In the genomic region with DNA sequence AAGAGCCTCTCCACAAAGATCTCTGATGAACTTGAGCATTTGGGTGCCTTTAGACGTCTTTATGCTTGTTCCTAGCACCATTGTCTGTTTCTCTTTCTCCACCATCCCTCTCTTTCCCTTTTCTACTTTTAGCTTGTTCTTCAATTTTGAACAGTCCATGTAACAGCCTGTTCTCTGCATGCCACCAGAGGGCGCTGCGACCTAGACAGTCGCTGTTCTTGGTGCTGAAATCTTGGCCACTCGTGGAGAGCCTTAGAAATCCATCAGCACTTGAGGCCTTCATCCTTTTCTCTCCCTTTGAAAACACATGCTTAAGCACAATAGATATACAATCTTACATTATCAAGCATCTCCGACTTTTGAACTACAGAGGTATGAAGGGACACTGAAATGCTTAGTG, we compare ENCODE assay signal across 8 mouse cellular contexts. TPM values are rescaled to one million over a fixed set of nuclear protein-coding genes. Genes with fewer than 3 reads are reported as not detected.
DNase-seq lines count a peak whose midpoint lies in the region; ATAC-seq and TF ChIP-seq lines count a peak whose summit lies in the region.

No protein-coding gene starts in this region.

- no peak for ATAC-seq in kidney, embryonic 16.5 days (ENCODE audit: low FRiP score, low TSS enrichment)
- no peak for ATAC-seq in liver, postnatal 0 days
- ATAC-seq in neural tube, embryonic 15.5 days (ENCODE audit: low FRiP score): peak; percentile 77; the same call in 1 of the 2 replicates

- TF ChIP-seq CTCF in bone marrow macrophage, adult 2 months (IDR thresholded peaks at IDR 0.05; ENCODE audit: low read depth, low read length): peak; percentile 99
- peak; percentile 96; the same call in 1 of the 2 replicates for TF ChIP-seq CTCF in embryonic fibroblast, embryonic 13.5 days (IDR thresholded peaks at IDR 0.05; ENCODE audit: borderline replicate concordance, insufficient read depth, low read length)
- TF ChIP-seq CTCF in liver, postnatal 0 days (IDR thresholded peaks at IDR 0.05; ENCODE audit: low read depth): peak; percentile 95
- peak; percentile 75; the same call in 1 of the 2 replicates for TF ChIP-seq CTCF in thymus, adult 2 months (IDR thresholded peaks at IDR 0.05; ENCODE audit: borderline replicate concordance, control insufficient read depth, extremely low read depth, insufficient read depth, low read length, poor library complexity)

- no peak overlapping the region for H3K4me3 ChIP-seq in kidney, embryonic 16.5 days (ENCODE audit: low read length)
- H3K4me3 ChIP-seq in bone marrow macrophage, adult 2 months (ENCODE audit: insufficient read depth, low read length): no peak overlapping the region
- H3K4me3 ChIP-seq in embryonic fibroblast, embryonic 13.5 days (ENCODE audit: insufficient read depth, low read length): no peak overlapping the region
- no peak overlapping the region for H3K4me3 ChIP-seq in liver, postnatal 0 days (ENCODE audit: low read depth, low read length)
- no peak overlapping the region for H3K4me3 ChIP-seq in neural tube, embryonic 15.5 days (replicated peaks)
- H3K4me3 ChIP-seq in thymus, adult 2 months (ENCODE audit: control insufficient read depth, insufficient read depth, low read length): no peak overlapping the region

- peaks cover 1% of the 10 kb centered on the region for H3K4me1 ChIP-seq in kidney, embryonic 16.5 days (ENCODE audit: insufficient read depth, low read length)
- H3K4me1 ChIP-seq in bone marrow macrophage, adult 2 months (ENCODE audit: control insufficient read depth, insufficient read depth, low read length): peaks cover 2% of the 10 kb centered on the region; the same call in 1 of the 2 replicates
- no peaks in the 10 kb centered on the region for H3K4me1 ChIP-seq in embryonic fibroblast, embryonic 13.5 days (ENCODE audit: control insufficient read depth, insufficient read depth, low read length)
- H3K4me1 ChIP-seq in liver, postnatal 0 days (ENCODE audit: insufficient read depth): peaks cover 2% of the 10 kb centered on the region; the same call in 1 of the 2 replicates
- H3K4me1 ChIP-seq in neural tube, embryonic 15.5 days: peaks cover 4% of the 10 kb centered on the region
- peaks cover 4% of the 10 kb centered on the region for H3K4me1 ChIP-seq in thymus, adult 2 months (replicated peaks; ENCODE audit: control insufficient read depth, insufficient read depth, low read length)

- H3K27ac ChIP-seq in kidney, embryonic 16.5 days (ENCODE audit: low read length): no peak overlapping the region
- no peak overlapping the region for H3K27ac ChIP-seq in bone marrow macrophage, adult 2 months (ENCODE audit: insufficient read depth, low read depth, low read length)
- H3K27ac ChIP-seq in embryonic fibroblast, embryonic 13.5 days (ENCODE audit: insufficient read depth, low read length): no peak overlapping the region
- H3K27ac ChIP-seq in liver, postnatal 0 days (ENCODE audit: low read depth): no peak overlapping the region
- no peak overlapping the region for H3K27ac ChIP-seq in neural tube, embryonic 15.5 days (replicated peaks)
- H3K27ac ChIP-seq in thymus, adult 2 months (ENCODE audit: control insufficient read depth, insufficient read depth, low read length): no peak overlapping the region

- WGBS in kidney, embryonic 16.5 days: 3% methylated on average over 6 of the region's 6 CpGs
- 2% methylated on average over 6 of the region's 6 CpGs for WGBS in liver, postnatal 0 days (ENCODE audit: insufficient replicate concordance)
- WGBS in neural tube, embryonic 15.5 days: 4% methylated on average over 6 of the region's 6 CpGs
- WGBS in thymus, adult 2 months: 2% methylated on average over 6 of the region's 6 CpGs

- DNase-seq in kidney, adult 9 months: peak; percentile 61
- peak; percentile 83 for DNase-seq in kidney, postnatal 10 days
- DNase-seq in liver, postnatal 0 days: peak; percentile 78
- DNase-seq in thymus, adult 2 months: peak; percentile 63

- H3K4me2 ChIP-seq in kidney, embryonic 16.5 days (replicated peaks; ENCODE audit: low read depth, low read length): no peak overlapping the region
- H3K4me2 ChIP-seq in liver, postnatal 0 days (ENCODE audit: low read depth, low read length): no peak overlapping the region
- no peak overlapping the region for H3K4me2 ChIP-seq in neural tube, embryonic 15.5 days

- TF ChIP-seq EP300 in liver, postnatal 0 days (IDR thresholded peaks at IDR 0.05; ENCODE audit: low read depth): no peak

- no peak overlapping the region for H3K9ac ChIP-seq in kidney, embryonic 16.5 days (replicated peaks; ENCODE audit: low read length)
- H3K9ac ChIP-seq in liver, postnatal 0 days (replicated peaks): no peak overlapping the region
- no peak overlapping the region for H3K9ac ChIP-seq in neural tube, embryonic 15.5 days (replicated peaks)

- no peaks in the 10 kb centered on the region for H3K27me3 ChIP-seq in kidney, embryonic 16.5 days (ENCODE audit: insufficient read depth, low read length)
- no peaks in the 10 kb centered on the region for H3K27me3 ChIP-seq in liver, postnatal 0 days (ENCODE audit: insufficient read depth, low read length)
- H3K27me3 ChIP-seq in neural tube, embryonic 15.5 days (replicated peaks): no peaks in the 10 kb centered on the region
- no peaks in the 10 kb centered on the region for H3K27me3 ChIP-seq in thymus, adult 2 months (ENCODE audit: control insufficient read depth, insufficient read depth, low read length)

- TF ChIP-seq POLR2A in bone marrow macrophage, adult 2 months (IDR thresholded peaks at IDR 0.05; ENCODE audit: borderline replicate concordance, low read depth, low read length): no peak
- TF ChIP-seq POLR2A in embryonic fibroblast, embryonic 13.5 days (IDR thresholded peaks at IDR 0.05; ENCODE audit: low read depth, low read length): no peak
- no peak for TF ChIP-seq POLR2A in thymus, adult 2 months (IDR thresholded peaks at IDR 0.05; ENCODE audit: control insufficient read depth, extremely low read depth, insufficient read depth, low read length, poor library complexity)

- no peaks in the 10 kb centered on the region for H3K9me3 ChIP-seq in kidney, embryonic 16.5 days (ENCODE audit: low read length)
- no peaks in the 10 kb centered on the region for H3K9me3 ChIP-seq in liver, postnatal 0 days (ENCODE audit: low read length)
- no peaks in the 10 kb centered on the region for H3K9me3 ChIP-seq in neural tube, embryonic 15.5 days (replicated peaks)

- H3K36me3 ChIP-seq in kidney, embryonic 16.5 days (ENCODE audit: insufficient read depth, low read length): no peaks in the 10 kb centered on the region
- no peaks in the 10 kb centered on the region for H3K36me3 ChIP-seq in liver, postnatal 0 days (replicated peaks; ENCODE audit: insufficient read depth, low read length)
- H3K36me3 ChIP-seq in neural tube, embryonic 15.5 days: no peaks in the 10 kb centered on the region
- no peaks in the 10 kb centered on the region for H3K36me3 ChIP-seq in thymus, adult 2 months (ENCODE audit: control insufficient read depth, insufficient read depth, low read length)

RNA-seq across cellular contexts. Expression of gene Man2b2, which starts 5.5 kb away (rescaled TPM):
- polyA plus RNA-seq in kidney, embryonic 16.5 days (2015; fragmentation: Nextera tagmentation; extraction: Ambion mirVana): 16.0 and 16.2 TPM in 2 replicates
- polyA plus RNA-seq in bone marrow macrophage, adult 2 months (2012; ENCODE audit: insufficient read depth, insufficient read length, missing spikeins): 86.1 and 111 TPM in 2 replicates
- polyA plus RNA-seq in embryonic fibroblast, embryonic 13.5 days (2011; ENCODE audit: insufficient read length, low read depth, missing spikeins): 49.5 and 52.8 TPM in 2 replicates
- 15.2 and 17.0 TPM in 2 replicates for polyA plus RNA-seq in liver, postnatal 0 days (2015; fragmentation: Nextera tagmentation; extraction: Ambion mirVana)
- 13.2 and 14.4 TPM in 2 replicates for polyA plus RNA-seq in neural tube, embryonic 15.5 days (2015; fragmentation: Nextera tagmentation; extraction: Ambion mirVana)
- polyA plus RNA-seq in thymus, adult 2 months (2012; rRNA removed): 76.3 and 78.1 TPM in 2 replicates

RNA-seq across cellular contexts. Expression of gene Ppp2r2c, which starts 32.4 kb away (rescaled TPM):
- polyA plus RNA-seq in kidney, embryonic 16.5 days (2015; fragmentation: Nextera tagmentation; extraction: Ambion mirVana): 0.28 TPM in 1 of 2 replicates, not detected in the other
- polyA plus RNA-seq in bone marrow macrophage, adult 2 months (2012; ENCODE audit: insufficient read depth, insufficient read length, missing spikeins): not detected in 2 replicates
- polyA plus RNA-seq in embryonic fibroblast, embryonic 13.5 days (2011; ENCODE audit: insufficient read length, low read depth, missing spikeins): 0.65 TPM in 1 of 2 replicates, not detected in the other
- polyA plus RNA-seq in liver, postnatal 0 days (2015; fragmentation: Nextera tagmentation; extraction: Ambion mirVana): not detected in 2 replicates
- polyA plus RNA-seq in neural tube, embryonic 15.5 days (2015; fragmentation: Nextera tagmentation; extraction: Ambion mirVana): 56.3 and 72.9 TPM in 2 replicates
- 0.09 and 0.16 TPM in 2 replicates for polyA plus RNA-seq in thymus, adult 2 months (2012; rRNA removed)

RNA-seq across cellular contexts. Expression of gene Mrfap1, which starts 39.4 kb away (rescaled TPM):
- 396 and 428 TPM in 2 replicates for polyA plus RNA-seq in kidney, embryonic 16.5 days (2015; fragmentation: Nextera tagmentation; extraction: Ambion mirVana)
- 280 and 308 TPM in 2 replicates for polyA plus RNA-seq in bone marrow macrophage, adult 2 months (2012; ENCODE audit: insufficient read depth, insufficient read length, missing spikeins)
- 316 and 394 TPM in 2 replicates for polyA plus RNA-seq in embryonic fibroblast, embryonic 13.5 days (2011; ENCODE audit: insufficient read length, low read depth, missing spikeins)
- 153 and 164 TPM in 2 replicates for polyA plus RNA-seq in liver, postnatal 0 days (2015; fragmentation: Nextera tagmentation; extraction: Ambion mirVana)
- 315 and 350 TPM in 2 replicates for polyA plus RNA-seq in neural tube, embryonic 15.5 days (2015; fragmentation: Nextera tagmentation; extraction: Ambion mirVana)
- 92.4 and 119 TPM in 2 replicates for polyA plus RNA-seq in thymus, adult 2 months (2012; rRNA removed)

Comparison
In these comparisons a context has a peak if more than half of its experiments do, and no peak if none do; other contexts are left out.
1. RNA of gene Ppp2r2c, which starts 32.4 kb away (polyA plus RNA-seq): 56.3 to 72.9 TPM in neural tube, embryonic 15.5 days; 0.65 TPM in embryonic fibroblast, embryonic 13.5 days, 0.09 to 0.16 TPM in thymus, adult 2 months, 0.28 TPM in kidney, embryonic 16.5 days, not detected in bone marrow macrophage, adult 2 months and not detected in liver, postnatal 0 days; every median in the first group is over 10 times any median in the second.
2. Peak in every context shown above with its lines, with median percentiles within 50 percentile points of each other: DNase-seq and CTCF ChIP-seq.